Mouse (Mus musculus) Patski (cell line): ENCODE measurements around the gene Ttc3. TPM values are rescaled to one million over a fixed set of nuclear protein-coding genes. Genes with fewer than 3 reads are reported as not detected.

Experiments
- ATAC-seq: fragments of 100-300 bp; one replicate; pipeline ENCODE4 v1.8.0; 2021
- CTCF ChIA-PET: fragments of 350-600 bp; sonication (Branson Sonifier 250); formaldehyde crosslinking; loops from one replicate; lab custom pipeline; 2022; ENCODE audit warnings: inconsistent platforms; lab: Charles Lee
- POLR2A ChIA-PET: fragments of 350-600 bp; sonication (Branson Sonifier 250); formaldehyde crosslinking; loops from one replicate; lab custom pipeline; 2022; ENCODE audit warnings: antibody characterized with exemption, inconsistent platforms; lab: Charles Lee
- DNase-seq: peaks from one replicate; pipeline ENCODE4 v3.0.0-alpha.2; 2011; ENCODE audit warnings: low read depth, low spot score
- H3K27me3 ChIP-seq: fragments of 371-371 bp; one replicate; pipeline ENCODE4 v1.5.1; 2021
- CTCF ChIP-seq: fragments of 100-300 bp; IDR thresholded peaks from one replicate; pipeline ENCODE4 v1.5.1; 2021
- in situ Hi-C: fragments of 300-500 bp; cut with MboI; formaldehyde crosslinking; loops from 3 replicates; pipeline ENCODE4 v1.11.1; 2018; ENCODE audit warnings: low pct_unique_long_range_greater_than_20kb, mixed read lengths
- polyA plus RNA-seq: library from polyadenylated mRNA; unstranded; gene quantifications from one replicate; pipeline ENCODE4 v1.2.3, GENCODE M21; 2021

Ttc3 gene
- polyA plus RNA-seq, 1 experiment from 2014 or later, result 119 TPM

GRCm38 (mm10) chr16:94345733-94346132 lies 24.7 kb upstream of the Ttc3 start:
- no peak for ATAC-seq
- in situ Hi-C loops, result no loop called here
- no peak for DNase-seq
- no peaks in the 10 kb centered on the region for H3K27me3 ChIP-seq
- no peak for TF ChIP-seq CTCF
- POLR2A ChIA-PET, result no interaction called here
- CTCF ChIA-PET, result interaction anchor here (1.2 to 1.3 kb wide), 2 partner anchors 16 to 27 kb away, joined by 3 read pairs; no protein-coding TSS in a partner anchor

- no peak for ATAC-seq
- in situ Hi-C loops, result no loop called here
- no peak for DNase-seq
- POLR2A ChIA-PET, result no interaction called here
- CTCF ChIA-PET, result interaction anchor here (0.8 kb wide), 1 partner anchor 409 kb away, joined by 3 read pairs; no protein-coding TSS in a partner anchor
- TF ChIP-seq CTCF, result no peak
- no peaks in the 10 kb centered on the region for H3K27me3 ChIP-seq
These were observed 23.2 kb upstream of the Ttc3 start for GRCm38 (mm10) chr16:94347080-94347731.

GRCm38 (mm10) chr16:94348779-94349178 lies 21.6 kb upstream of the Ttc3 start:
- ATAC-seq (no peak), DNase-seq (no peak)
- CTCF ChIA-PET, result interaction anchor here (1.5 kb wide), 1 partner anchor 34 kb away, joined by 7 read pairs; the partner anchor contains the start of gene Hlcs
- in situ Hi-C loops, result no loop called here
- H3K27me3 ChIP-seq, result no peaks in the 10 kb centered on the region
- POLR2A ChIA-PET, result interaction anchor here (0.6 to 1.6 kb wide), 2 partner anchors 23 to 234 kb away, joined by 3 to 5 read pairs; partner anchors contain the start of gene Pigp
- no peak for TF ChIP-seq CTCF

DNA sequence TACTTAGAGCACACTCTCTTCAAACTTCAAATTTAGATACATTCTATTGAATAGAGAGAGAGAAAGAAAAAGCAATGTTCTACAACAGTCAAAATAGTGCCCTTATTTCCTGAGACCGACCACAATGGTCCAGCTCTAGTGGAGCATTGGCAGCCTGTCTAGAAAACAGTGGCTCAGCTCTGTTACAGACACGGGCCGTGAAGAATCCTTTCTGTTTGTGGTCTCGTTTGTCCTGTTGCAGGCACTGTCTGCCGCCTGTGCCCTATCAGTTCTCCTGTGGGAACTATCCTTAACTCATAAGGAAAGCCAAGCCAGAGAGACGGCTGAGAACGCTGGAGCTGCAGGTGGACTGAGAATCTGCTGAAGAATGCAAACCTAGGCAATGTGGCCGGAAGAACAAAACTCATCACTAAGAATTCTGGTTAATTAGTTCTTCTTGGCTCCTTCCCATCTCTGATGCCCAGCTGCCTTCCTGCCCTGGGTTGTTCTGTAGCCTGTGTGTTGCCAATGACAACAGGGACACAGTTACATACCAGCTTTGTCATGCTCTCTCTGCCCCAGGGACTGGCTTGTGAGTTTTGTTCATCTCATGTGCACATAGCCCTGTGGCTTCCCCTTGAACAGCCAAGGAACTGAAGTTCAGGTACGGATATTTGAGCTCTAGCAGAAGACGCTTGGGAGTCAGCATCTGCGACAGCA lies 20.7 kb upstream of the Ttc3 start:
- ChIA-PET CTCF (interaction anchor here (0.9 to 1.6 kb wide), 3 partner anchors 11 to 35 kb away, joined by 3 to 7 read pairs (median 4); partner anchors contain the start of gene Hlcs), POLR2A (interaction anchor here (0.5 to 1.6 kb wide), 4 partner anchors 19 to 315 kb away, joined by 3 to 5 read pairs (median 4); partner anchors contain the start of gene Pigp)
- peak; percentile 78 for ATAC-seq
- no peaks in the 10 kb centered on the region for H3K27me3 ChIP-seq
- no peak for DNase-seq
- no peak for TF ChIP-seq CTCF
- in situ Hi-C loops, result no loop called here

DNA sequence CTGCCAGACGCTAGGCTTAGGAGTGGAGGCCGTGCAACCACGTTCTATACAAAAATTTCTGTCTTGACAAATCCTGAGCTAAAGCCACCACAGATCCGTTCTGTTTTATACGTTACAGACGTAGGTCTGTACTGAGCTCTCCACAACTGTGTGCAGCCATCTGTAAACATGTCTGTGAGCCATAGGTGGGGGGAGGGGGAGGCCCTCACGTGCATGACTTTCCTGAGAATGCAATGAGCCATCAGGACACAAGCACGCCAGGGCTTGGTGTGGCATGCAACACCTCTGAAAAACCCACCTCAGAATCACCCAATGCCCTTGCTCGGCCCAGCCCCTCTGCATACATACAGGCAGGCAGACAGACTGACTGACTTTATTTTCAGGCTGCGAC lies 20.1 kb upstream of the Ttc3 start:
- peak; percentile 21 for ATAC-seq
- H3K27me3 ChIP-seq, result no peaks in the 10 kb centered on the region
- no peak for DNase-seq
- POLR2A ChIA-PET, result interaction anchor here (0.5 to 1.6 kb wide), 4 partner anchors 19 to 316 kb away, joined by 3 to 5 read pairs (median 4); partner anchors contain the start of gene Pigp
- in situ Hi-C loops, result no loop called here
- CTCF ChIA-PET, result interaction anchor here (0.8 to 1.6 kb wide), 5 partner anchors 10 to 36 kb away, joined by 3 to 7 read pairs (median 3); partner anchors contain the start of gene Hlcs
- TF ChIP-seq CTCF, result no peak

GRCm38 (mm10) chr16:94354450-94354849 lies 16.0 kb upstream of the Ttc3 start:
- in situ Hi-C loops, result no loop called here
- no peaks in the 10 kb centered on the region for H3K27me3 ChIP-seq
- POLR2A ChIA-PET, result no interaction called here
- CTCF ChIA-PET, result interaction anchor here (0.6 to 1.6 kb wide), 3 partner anchors 11 to 36 kb away, joined by 3 to 5 read pairs (median 3); no protein-coding TSS in a partner anchor
- ATAC-seq (no peak), DNase-seq (no peak)
- TF ChIP-seq CTCF, result no peak

- no peak for ATAC-seq
- TF ChIP-seq CTCF, result no peak
- ChIA-PET POLR2A (no interaction called here), CTCF (no interaction called here)
- no peak for DNase-seq
- in situ Hi-C loops, result no loop called here
- no peaks in the 10 kb centered on the region for H3K27me3 ChIP-seq
These were observed 14.4 kb upstream of the Ttc3 start for GRCm38 (mm10) chr16:94356046-94356445.

GRCm38 (mm10) chr16:94356776-94357494 lies 13.5 kb upstream of the Ttc3 start:
- no peaks in the 10 kb centered on the region for H3K27me3 ChIP-seq
- DNase-seq, result no peak
- no peak for TF ChIP-seq CTCF
- POLR2A ChIA-PET, result no interaction called here
- in situ Hi-C loops, result no loop called here
- CTCF ChIA-PET, result no interaction called here
- ATAC-seq, result no peak

GRCm38 (mm10) chr16:94358091-94358490 lies 12.3 kb upstream of the Ttc3 start:
- ATAC-seq (no peak), DNase-seq (no peak)
- ChIA-PET POLR2A (no interaction called here), CTCF (no interaction called here)
- TF ChIP-seq CTCF, result no peak
- in situ Hi-C loops, result no loop called here
- H3K27me3 ChIP-seq, result no peaks in the 10 kb centered on the region
